Mouse (Mus musculus) liver, adult 2 months (tissue): ENCODE results near the gene Spindoc. TPM values are rescaled to one million over a fixed set of nuclear protein-coding genes. Genes with fewer than 3 reads are reported as not detected.

Experiments
- DNase-seq: peaks from one replicate; pipeline ENCODE4 v3.0.0-alpha.2; 2011; ENCODE audit warnings: low read depth, low spot score; ENCODE audit errors: extremely low read depth
- H3K27ac ChIP-seq: fragments of 200-500 bp; replicated peaks from 2 replicates; pipeline ENCODE4 v1.5.1; 2012; ENCODE audit warnings: low read depth, mild to moderate bottlenecking, control low read depth, inconsistent platforms, low read length; ENCODE audit not compliant: insufficient read depth
- H3K27me3 ChIP-seq: fragments of 200-500 bp; 2 replicates; pipeline ENCODE4 v1.6.1; 2012; ENCODE audit warnings: mild to moderate bottlenecking, moderate library complexity, low read length, inconsistent platforms; ENCODE audit not compliant: control insufficient read depth, insufficient read depth
- H3K36me3 ChIP-seq: fragments of 200-500 bp; 2 replicates; pipeline ENCODE4 v1.6.1; 2012; ENCODE audit warnings: low read length, inconsistent platforms; ENCODE audit not compliant: control insufficient read depth, insufficient read depth
- H3K4me1 ChIP-seq: fragments of 200-500 bp; 2 replicates; pipeline ENCODE4 v1.6.1; 2011; ENCODE audit warnings: low read length; ENCODE audit not compliant: control insufficient read depth, insufficient read depth
- H3K4me3 ChIP-seq: fragments of 200-500 bp; 2 replicates; pipeline ENCODE4 v1.5.1; 2011; ENCODE audit warnings: low read depth, mild to moderate bottlenecking, control low read depth, low read length, moderate library complexity; ENCODE audit not compliant: insufficient read depth
- H3K79me2 ChIP-seq: fragments of 200-500 bp; 2 replicates; pipeline ENCODE4 v1.6.1; 2012; ENCODE audit warnings: inconsistent platforms, mild to moderate bottlenecking, low read length, moderate library complexity; ENCODE audit not compliant: control insufficient read depth, insufficient read depth
- H3K9ac ChIP-seq: fragments of 200-500 bp; 2 replicates; pipeline ENCODE4 v1.6.1; 2012; ENCODE audit warnings: low read depth, mild to moderate bottlenecking, control low read depth, inconsistent platforms, low read length
- CTCF ChIP-seq: fragments of 200-500 bp; IDR thresholded peaks from 2 replicates; pipeline ENCODE4 v1.5.1; 2011; ENCODE audit warnings: low read depth, low read length, control low read depth
- POLR2A ChIP-seq: fragments of 200-500 bp; IDR thresholded peaks from 2 replicates; pipeline ENCODE4 v1.6.1; 2011; ENCODE audit warnings: low read length, control low read depth; ENCODE audit not compliant: insufficient read depth; ENCODE audit errors: extremely low read depth
- WGBS: fragments of 180-500 bp; shearing (Covaris S2); methylation state at CpG from one replicate; pipeline ENCODE4 v1.1.7; 2018; 5-methylcytosine and 5-hydroxymethylcytosine counted together
- polyA plus RNA-seq: library from polyadenylated mRNA; depleted of rRNA; stranded (reverse); fragments of >200 nt; gene quantifications from 2 replicates; pipeline ENCODE4 v1.2.3, GENCODE M21; 2012
- total RNA-seq: library from RNA; depleted of rRNA; stranded (reverse); fragments of >200 nt; gene quantifications from 2 replicates; pipeline ENCODE4 v1.2.3, GENCODE M21; 2014

Spindoc gene
- total and polyA plus RNA-seq, 2 experiments = 1.4 to 4.4 TPM

- no peak overlapping the region for H3K4me3 ChIP-seq
- peaks cover 31% of the 10 kb centered on the region; the same call in 1 of the 2 replicates for H3K79me2 ChIP-seq
- 78% methylated on average over 8 of the region's 8 CpGs for whole genome bisulfite sequencing
- no peak overlapping the region for H3K9ac ChIP-seq
- TF ChIP-seq POLR2A (no peak), CTCF (no peak)
- no peaks in the 10 kb centered on the region for H3K27me3 ChIP-seq
- peaks cover 32% of the 10 kb centered on the region for H3K4me1 ChIP-seq
- DNase-seq = no peak
- no peaks in the 10 kb centered on the region for H3K36me3 ChIP-seq
- H3K27ac ChIP-seq = no peak overlapping the region
These were observed 67.7 kb downstream of the Spindoc start for GRCm38 (mm10) chr19:7314976-7315586.

GRCm38 (mm10) chr19:7313660-7314059 is 69.1 kb downstream of the Spindoc start:
- no peak for DNase-seq
- no peak overlapping the region for H3K4me3 ChIP-seq
- H3K27ac ChIP-seq = no peak overlapping the region
- H3K9ac ChIP-seq = no peak overlapping the region
- WGBS = 67% methylated on average over 2 of the region's 2 CpGs
- no peaks in the 10 kb centered on the region for H3K36me3 ChIP-seq
- peaks cover 31% of the 10 kb centered on the region; the same call in 1 of the 2 replicates for H3K79me2 ChIP-seq
- peaks cover 37% of the 10 kb centered on the region for H3K4me1 ChIP-seq
- H3K27me3 ChIP-seq = no peaks in the 10 kb centered on the region
- no peak for TF ChIP-seq CTCF
- TF ChIP-seq POLR2A = no peak

- no peak overlapping the region; the same call in 1 of the 2 replicates for H3K27ac ChIP-seq
- H3K36me3 ChIP-seq = no peaks in the 10 kb centered on the region
- WGBS = 30% methylated on average over 10 of the region's 10 CpGs
- no peaks in the 10 kb centered on the region for H3K27me3 ChIP-seq
- H3K79me2 ChIP-seq = peaks cover 34% of the 10 kb centered on the region; the same call in 1 of the 2 replicates
- H3K4me3 ChIP-seq = no peak overlapping the region
- no peak for TF ChIP-seq POLR2A
- no peak for TF ChIP-seq CTCF
- no peak overlapping the region for H3K9ac ChIP-seq
- peak; percentile 36 for DNase-seq
- H3K4me1 ChIP-seq = peaks cover 54% of the 10 kb centered on the region
These were observed 71.5 kb downstream of the Spindoc start for GRCm38 (mm10) chr19:7311306-7311705.

- H3K4me1 ChIP-seq = peaks cover 55% of the 10 kb centered on the region
- H3K4me3 ChIP-seq = no peak overlapping the region
- H3K36me3 ChIP-seq = no peaks in the 10 kb centered on the region
- peaks cover 29% of the 10 kb centered on the region; the same call in 1 of the 2 replicates for H3K79me2 ChIP-seq
- 53% methylated on average over 5 of the region's 5 CpGs for WGBS
- TF ChIP-seq CTCF = no peak
- TF ChIP-seq POLR2A = no peak
- DNase-seq = no peak
- no peak overlapping the region for H3K9ac ChIP-seq
- H3K27me3 ChIP-seq = no peaks in the 10 kb centered on the region
- H3K27ac ChIP-seq = no peak overlapping the region
These were observed 72.1 kb downstream of the Spindoc start for GRCm38 (mm10) chr19:7310704-7311103.

GRCm38 (mm10) chr19:7309738-7310330 is 73.0 kb downstream of the Spindoc start:
- no peak overlapping the region for H3K4me3 ChIP-seq
- no peak overlapping the region for H3K27ac ChIP-seq
- 36% methylated on average over 2 of the region's 2 CpGs for WGBS
- TF ChIP-seq CTCF = no peak
- no peak for TF ChIP-seq POLR2A
- no peaks in the 10 kb centered on the region for H3K27me3 ChIP-seq
- no peak overlapping the region for H3K9ac ChIP-seq
- H3K79me2 ChIP-seq = peaks cover 23% of the 10 kb centered on the region; the same call in 1 of the 2 replicates
- peaks cover 54% of the 10 kb centered on the region for H3K4me1 ChIP-seq
- peak; percentile 83 for DNase-seq
- no peaks in the 10 kb centered on the region for H3K36me3 ChIP-seq
